Mouse (Mus musculus) bone marrow macrophage, adult 2 months (primary cell): ENCODE results near the gene Fcgr1. TPM values are rescaled to one million over a fixed set of nuclear protein-coding genes. Genes with fewer than 3 reads are reported as not detected.
A peak's percentile ranks its signal among the peaks of the same experiment; 100 is the strongest.
"Not testable (repeated sequence)": the region's sequence is repeated elsewhere in the genome, so short reads cannot be mapped to it uniquely, and the experiment has no call there.

ENCODE experiments used
- H3K27ac ChIP-seq: 2 replicates; pipeline ENCODE4 v1.5.1; 2012; ENCODE audit warnings: low read depth, low read length; ENCODE audit not compliant: insufficient read depth
- H3K4me1 ChIP-seq: 2 replicates; pipeline ENCODE4 v1.6.1; 2012; ENCODE audit warnings: low read length; ENCODE audit not compliant: control insufficient read depth, insufficient read depth
- H3K4me3 ChIP-seq: 2 replicates; pipeline ENCODE4 v1.5.1; 2012; ENCODE audit warnings: mild to moderate bottlenecking, low read length, moderate library complexity; ENCODE audit not compliant: insufficient read depth
- CTCF ChIP-seq: IDR thresholded peaks from 2 replicates; pipeline ENCODE4 v1.5.1; 2012; ENCODE audit warnings: low read depth, mild to moderate bottlenecking, low read length, moderate library complexity
- POLR2A ChIP-seq: IDR thresholded peaks from 2 replicates; pipeline ENCODE4 v1.6.1; 2012; ENCODE audit warnings: mild to moderate bottlenecking, low read depth, low read length, borderline replicate concordance
- polyA plus RNA-seq: library from polyadenylated mRNA; stranded (reverse); fragments of >200 nt; gene quantifications from 2 replicates; pipeline ENCODE4 v1.2.4, GENCODE M21; 2012; ENCODE audit not compliant: missing spikeins, insufficient read depth, insufficient read length

Gene Fcgr1
- polyA plus RNA-seq, 1 experiment = 166 TPM

GRCm38 (mm10) chr3:96300706-96301529, 7.1 kb upstream of the Fcgr1 start:
- peak overlapping the region; percentile 54 for H3K4me3 ChIP-seq
- H3K27ac ChIP-seq = peak overlapping the region; percentile 91
- H3K4me1 ChIP-seq = peaks cover 31% of the 10 kb centered on the region
- no peak for TF ChIP-seq CTCF
- TF ChIP-seq POLR2A = no peak

GRCm38 (mm10) chr3:96299562-96299961, 5.8 kb upstream of the Fcgr1 start:
- Histone ChIP-seq H3K4me3 (no peak overlapping the region), H3K4me1 (peaks cover 30% of the 10 kb centered on the region), H3K27ac (no peak overlapping the region; the same call in 1 of the 2 replicates)
- no peak for TF ChIP-seq POLR2A
- TF ChIP-seq CTCF = no peak

GRCm38 (mm10) chr3:96298360-96298759, 4.6 kb upstream of the Fcgr1 start:
- Histone ChIP-seq H3K4me1 (peaks cover 35% of the 10 kb centered on the region), H3K4me3 (no peak overlapping the region), H3K27ac (no peak overlapping the region)
- TF ChIP-seq POLR2A (no peak), CTCF (no peak)

GRCm38 (mm10) chr3:96293368-96293767, 401 bp downstream of the Fcgr1 start:
- Histone ChIP-seq H3K27ac (peak overlapping the region; percentile 96), H3K4me1 (peaks cover 26% of the 10 kb centered on the region), H3K4me3 (peak overlapping the region; percentile 58)
- no peak for TF ChIP-seq POLR2A
- no peak for TF ChIP-seq CTCF

GRCm38 (mm10) chr3:96292641-96293040, 1.1 kb downstream of the Fcgr1 start:
- peaks cover 26% of the 10 kb centered on the region for H3K4me1 ChIP-seq
- H3K4me3 ChIP-seq = peak overlapping the region; percentile 58
- no peak for TF ChIP-seq CTCF
- TF ChIP-seq POLR2A = no peak
- H3K27ac ChIP-seq = peak overlapping the region; percentile 96

- H3K4me3 ChIP-seq, H3K27ac ChIP-seq: not testable (repeated sequence)
- H3K4me1 ChIP-seq = peaks cover 26% of the 10 kb centered on the region
Measured at GRCm38 (mm10) chr3:96290727-96291126, 3.0 kb downstream of the Fcgr1 start.

GRCm38 (mm10) chr3:96289201-96289600, 4.6 kb downstream of the Fcgr1 start:
- TF ChIP-seq CTCF (no peak), POLR2A (no peak)
- H3K27ac ChIP-seq = no peak overlapping the region
- peaks cover 22% of the 10 kb centered on the region for H3K4me1 ChIP-seq
- H3K4me3 ChIP-seq = no peak overlapping the region

- H3K27ac ChIP-seq, H3K4me3 ChIP-seq: not testable (repeated sequence)
- peak; percentile 95 for TF ChIP-seq CTCF
- H3K4me1 ChIP-seq = peaks cover 18% of the 10 kb centered on the region
Measured at GRCm38 (mm10) chr3:96287334-96287733, 6.4 kb downstream of the Fcgr1 start.

GRCm38 (mm10) chr3:96284457-96284856, 9.3 kb downstream of the Fcgr1 start:
- peaks cover 4% of the 10 kb centered on the region for H3K4me1 ChIP-seq
- no peak for TF ChIP-seq CTCF
- TF ChIP-seq POLR2A = no peak
- no peak overlapping the region for H3K4me3 ChIP-seq
- H3K27ac ChIP-seq = no peak overlapping the region

GRCm38 (mm10) chr3:96280660-96281059, 13.1 kb downstream of the Fcgr1 start:
- Histone ChIP-seq H3K4me1 (peaks cover 6% of the 10 kb centered on the region), H3K27ac (no peak overlapping the region), H3K4me3 (no peak overlapping the region)
- TF ChIP-seq POLR2A (no peak), CTCF (no peak)
